Mouse (Mus musculus): ENCODE results near the gene Kcnj14. TPM values are rescaled to one million over a fixed set of nuclear protein-coding genes. Genes with fewer than 3 reads are reported as not detected.

Gene Kcnj14
- total and polyA plus RNA-seq, 3 experiments, result 1.3 to 3.2 (median 1.5) TPM

DNA sequence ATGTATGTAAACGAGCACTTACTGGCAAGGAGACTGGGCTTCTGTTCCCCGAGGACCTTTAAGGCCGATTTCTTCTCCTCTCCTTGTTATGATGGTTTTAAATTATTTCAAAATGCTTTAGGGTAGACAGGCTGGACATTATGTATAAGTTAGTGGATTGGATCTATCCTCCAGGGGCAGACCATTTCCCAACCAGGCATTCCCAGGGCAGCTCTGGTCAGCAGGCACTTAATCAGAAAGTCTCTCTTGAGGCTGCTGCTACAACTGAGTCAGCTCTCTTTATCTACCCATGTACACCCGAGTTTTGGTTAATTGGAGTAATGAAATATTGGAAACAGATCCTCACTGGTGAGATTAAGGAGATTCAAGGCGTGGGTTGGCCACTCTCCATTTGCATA is 6.5 kb upstream of the Kcnj14 start:
- dilution Hi-C loops (cut with MboI; ENCODE audit: extremely low pct_ligation_motif_present, extremely low pct_unique_long_range_greater_than_20kb, low sequenced_read_pairs), result no loop called here
- Histone ChIP-seq H3K27ac (ENCODE audit: insufficient read depth, low read depth) (no peak overlapping the region), H3K36me3 (replicated peaks in 1 of 2; ENCODE audit: control insufficient read depth in 1 of 2, insufficient read depth in 1 of 2, low read length in 1 of 2) (peaks cover 33 to 39% of the 10 kb centered on the region in 2 experiments), H3K9me3 (replicated peaks; ENCODE audit: low read length) (peaks cover 19% of the 10 kb centered on the region), H3K4me3 (replicated peaks in 1 of 3; ENCODE audit: low read depth in 2 of 3, low read length in 2 of 3, poor library complexity in 1 of 3) (peak overlapping the region; percentile 87 to 100 (median 100)), H3K9ac (ENCODE audit: insufficient read depth, low read depth) (peak overlapping the region; percentile 55), H3K79me2 (replicated peaks; ENCODE audit: control insufficient read depth, extremely low read depth, insufficient read depth, poor library complexity, severe bottlenecking) (peaks cover 17% of the 10 kb centered on the region), H3K4me2 (ENCODE audit: insufficient read depth, low read depth, poor library complexity, severe bottlenecking) (peak overlapping the region; percentile 76), H3K4me1 (ENCODE audit: control insufficient read depth in 1 of 2, insufficient read depth in 2 of 2) (peaks cover 12 to 45% of the 10 kb centered on the region in 2 experiments), H3K27me3 (replicated peaks) (no peaks in the 10 kb centered on the region)
- DNase-seq (ENCODE audit: extremely low read depth), result no peak
- TF ChIP-seq TBP (conservative IDR thresholded peaks at IDR 0.05; ENCODE audit: low read depth, low read length) (0 out of 2 replicates have a peak, but pooled peaks have one; percentile 7), ETS1 (conservative IDR thresholded peaks at IDR 0.05; ENCODE audit: low read depth, low read length) (no peak), MYC (IDR thresholded peaks at IDR 0.05; ENCODE audit: low read depth, low read length) (no peak)
- in situ Hi-C loops (cut with MboI; ENCODE audit: low pct_ligation_motif_present, low pct_unique_long_range_greater_than_20kb, low sequenced_read_pairs), result no loop called here

DNA sequence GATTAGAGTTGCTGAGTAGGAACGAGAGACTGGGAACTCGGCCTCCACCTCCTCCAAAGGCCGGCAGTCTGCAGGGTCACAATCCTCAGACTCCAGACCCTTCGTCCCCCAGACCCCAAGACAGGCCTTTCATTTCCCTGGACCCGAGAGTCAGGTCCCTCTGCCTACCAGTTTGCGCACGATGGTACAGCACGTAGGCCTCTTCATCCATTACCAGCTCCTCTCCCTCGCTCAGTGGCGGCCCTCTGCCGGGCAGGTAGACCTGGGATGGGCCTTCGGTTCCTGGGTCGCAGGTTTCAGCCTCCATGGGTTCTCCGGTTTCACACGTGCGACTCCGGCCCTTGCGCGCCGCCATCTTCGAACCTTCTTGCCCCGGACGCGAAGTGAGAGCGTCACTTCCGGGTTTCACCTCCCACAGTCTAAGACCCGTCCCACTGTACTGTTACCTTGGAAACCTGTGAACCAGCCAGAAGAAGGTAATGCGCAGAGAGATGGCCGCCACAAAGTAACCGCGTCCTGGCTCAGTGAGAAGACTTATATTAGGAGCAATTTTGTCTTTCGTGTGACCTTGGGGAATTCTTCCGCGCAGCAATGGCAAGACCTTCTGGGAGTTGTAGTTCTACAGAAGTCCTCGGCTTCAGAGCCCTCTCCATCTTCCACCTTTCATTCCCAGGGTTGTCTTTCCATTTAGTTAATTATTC is 6.0 kb upstream of the Kcnj14 start, which contains the start of gene Grwd1:
Grwd1 (minus strand) TSS at position 518 of the 701 bp plus-strand sequence.
- peak; percentile 98 for DNase-seq (ENCODE audit: extremely low read depth)
- Histone ChIP-seq H3K27me3 (replicated peaks) (no peaks in the 10 kb centered on the region), H3K9ac (ENCODE audit: insufficient read depth, low read depth) (peak within 1 kb of the TSS; percentile 66), H3K4me3 (replicated peaks in 1 of 3; ENCODE audit: low read depth in 2 of 3, low read length in 2 of 3, poor library complexity in 1 of 3) (peak within 1 kb of the TSS; percentile 87 to 100 (median 100)), H3K36me3 (replicated peaks in 1 of 2; ENCODE audit: control insufficient read depth in 1 of 2, insufficient read depth in 1 of 2, low read length in 1 of 2) (peaks cover 39 to 44% of the 10 kb centered on the region in 2 experiments), H3K79me2 (replicated peaks; ENCODE audit: control insufficient read depth, extremely low read depth, insufficient read depth, poor library complexity, severe bottlenecking) (peaks cover 19% of the 10 kb centered on the region), H3K4me1 (ENCODE audit: control insufficient read depth in 1 of 2, insufficient read depth in 2 of 2) (peaks cover 12 to 49% of the 10 kb centered on the region in 2 experiments), H3K4me2 (ENCODE audit: insufficient read depth, low read depth, poor library complexity, severe bottlenecking) (peak within 1 kb of the TSS; percentile 87), H3K27ac (ENCODE audit: insufficient read depth, low read depth) (no peak within 1 kb of the TSS; the same call in 1 of the 2 replicates), H3K9me3 (replicated peaks; ENCODE audit: low read length) (peaks cover 19% of the 10 kb centered on the region)
- in situ Hi-C loops (cut with MboI; ENCODE audit: low pct_ligation_motif_present, low pct_unique_long_range_greater_than_20kb, low sequenced_read_pairs) (no loop called here), dilution Hi-C loops (cut with MboI; ENCODE audit: extremely low pct_ligation_motif_present, extremely low pct_unique_long_range_greater_than_20kb, low sequenced_read_pairs) (no loop called here)
- TF ChIP-seq PAX5 (IDR thresholded peaks at IDR 0.05; ENCODE audit: low read length) (no peak), MAX (IDR thresholded peaks at IDR 0.05; ENCODE audit: low read length) (peak; percentile 97), RCOR1 (conservative IDR thresholded peaks at IDR 0.05; ENCODE audit: low read depth, low read length) (no peak; the same call in 1 of the 2 replicates), CTCF (conservative IDR thresholded peaks at IDR 0.05 in 1 of 2, IDR thresholded peaks at IDR 0.05 in 1 of 2; ENCODE audit: low read depth in 2 of 2, low read length in 2 of 2) (no peak), ZMIZ1 (IDR thresholded peaks at IDR 0.05; ENCODE audit: low read depth, low read length) (0 out of 2 replicates have a peak, but pooled peaks have one; percentile 48), ZKSCAN1 (IDR thresholded peaks at IDR 0.05; ENCODE audit: borderline replicate concordance, low read depth, low read length) (no peak), JUND (conservative IDR thresholded peaks at IDR 0.05; ENCODE audit: low read depth, low read length) (no peak), JUN (IDR thresholded peaks at IDR 0.05; ENCODE audit: insufficient read depth, low read depth, low read length) (no peak), NRF1 (IDR thresholded peaks at IDR 0.05; ENCODE audit: low read depth, low read length) (peak; percentile 68), MEF2A (IDR thresholded peaks at IDR 0.05; ENCODE audit: borderline replicate concordance, low read depth, low read length) (peak; percentile 16; the same call in 1 of the 2 replicates), ELF1 (IDR thresholded peaks at IDR 0.05; ENCODE audit: low read depth, low read length) (peak; percentile 93), POLR2A (IDR thresholded peaks at IDR 0.05; ENCODE audit: low read depth, low read length) (peak; percentile 91), TBP (conservative IDR thresholded peaks at IDR 0.05; ENCODE audit: low read depth, low read length) (0 out of 2 replicates have a peak, but pooled peaks have one; percentile 14), SMC3 (IDR thresholded peaks at IDR 0.05; ENCODE audit: low read depth, low read length) (no peak), MYC (IDR thresholded peaks at IDR 0.05; ENCODE audit: low read depth, low read length) (peak; percentile 97), GABPA (IDR thresholded peaks at IDR 0.05; ENCODE audit: insufficient replicate concordance, low read depth, low read length) (no peak), USF1 (IDR thresholded peaks at IDR 0.05; ENCODE audit: low read depth, low read length) (no peak), CHD2 (IDR thresholded peaks at IDR 0.05; ENCODE audit: low read length) (no peak), CHD1 (IDR thresholded peaks at IDR 0.05; ENCODE audit: low read depth, low read length) (no peak), TCF12 (IDR thresholded peaks at IDR 0.05; ENCODE audit: low read depth, low read length) (peak; percentile 85), BHLHE40 (IDR thresholded peaks at IDR 0.05; ENCODE audit: low read depth, low read length) (peak; percentile 86), POLR2AphosphoS2 (IDR thresholded peaks at IDR 0.05; ENCODE audit: low read depth, low read length) (no peak; the same call in 1 of the 2 replicates), MAFK (IDR thresholded peaks at IDR 0.05; ENCODE audit: insufficient replicate concordance, low read length) (no peak), MXI1 (IDR thresholded peaks at IDR 0.05; ENCODE audit: low read depth, low read length) (peak; percentile 100), UBTF (IDR thresholded peaks at IDR 0.05; ENCODE audit: low read depth, low read length) (no peak), SIN3A (IDR thresholded peaks at IDR 0.05; ENCODE audit: low read length) (peak; percentile 97; the same call in 1 of the 2 replicates), RAD21 (IDR thresholded peaks at IDR 0.05; ENCODE audit: low read depth, low read length) (no peak), NELFE (IDR thresholded peaks at IDR 0.05; ENCODE audit: low read depth, low read length) (peak; percentile 68), EP300 (IDR thresholded peaks at IDR 0.05; ENCODE audit: low read length) (no peak), ETS1 (conservative IDR thresholded peaks at IDR 0.05; ENCODE audit: low read depth, low read length) (no peak), HCFC1 (IDR thresholded peaks at IDR 0.05; ENCODE audit: low read depth, low read length) (peak; percentile 93)
